Mouse (Mus musculus): ENCODE results near the gene Trim7. TPM values are rescaled to one million over a fixed set of nuclear protein-coding genes. Genes with fewer than 3 reads are reported as not detected.
"Not testable (repeated sequence)": the region's sequence is repeated elsewhere in the genome, so short reads cannot be mapped to it uniquely, and the experiment has no call there.

Gene Trim7
- total RNA-seq (2021), result 10 to 100 TPM; 57.3 to 57.9 TPM
- long read RNA-seq, experiment 1, transcript Trim7-201 (7 exons, 2,161 nt), result major isoform, 9 of 16 reads
- long read RNA-seq, experiment 1, partial matches to known transcripts, result 2 of 16 reads
- long read RNA-seq, experiment 1, other reads (novel, unspliced or antisense), result 5 of 16 reads
- long read RNA-seq, experiment 2, transcript Trim7-201 (7 exons, 2,161 nt), result major isoform, 22 of 34 reads
- long read RNA-seq, experiment 2, partial matches to known transcripts, result 6 of 34 reads
- long read RNA-seq, experiment 2, other reads (novel, unspliced or antisense), result 6 of 34 reads

DNA sequence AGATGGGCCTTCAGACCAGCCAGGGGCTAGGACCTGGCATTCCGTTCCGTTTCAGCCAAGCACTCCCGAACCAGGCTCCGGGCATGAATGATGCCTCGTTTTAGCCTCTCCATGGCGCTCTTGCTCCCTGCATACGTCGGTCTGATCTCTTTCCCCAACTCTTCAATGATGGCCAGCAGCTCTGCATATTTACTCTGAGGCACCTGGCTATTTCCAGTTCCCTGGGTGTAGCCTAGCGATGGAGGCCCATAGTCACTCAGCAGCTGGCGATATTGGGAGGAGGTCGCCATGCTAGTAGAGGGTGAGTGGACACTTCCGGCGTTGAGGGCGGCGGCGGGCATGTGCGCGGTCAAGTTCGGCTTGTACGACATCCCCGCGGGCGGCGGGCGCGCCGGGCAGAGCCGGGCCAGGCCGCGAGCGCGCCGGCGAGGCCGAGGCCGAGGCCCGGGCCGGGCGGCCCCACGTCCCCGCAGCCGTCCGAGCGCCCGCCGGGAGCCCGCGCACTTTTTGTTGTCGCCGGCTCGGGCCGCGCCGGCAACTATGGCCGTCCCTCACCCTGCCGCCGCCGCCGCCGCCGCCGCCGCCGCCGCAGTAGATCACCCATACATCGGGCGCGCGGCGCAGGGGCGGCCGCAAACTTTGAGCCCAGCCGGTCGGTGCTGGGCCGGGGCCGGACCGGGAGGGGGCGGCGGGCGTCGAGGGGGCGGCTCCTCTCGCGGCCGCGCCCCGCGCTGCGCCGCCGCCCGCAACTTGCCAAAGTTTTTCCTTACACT, at the start of gene Trim7, which contains the start of gene Gm12184:
Trim7 (plus strand) TSS at position 162 of the 773 bp plus-strand sequence.
Gm12184 (minus strand) TSS at position 677 of the 773 bp plus-strand sequence.
- DNase-seq, result not testable (repeated sequence)

DNA sequence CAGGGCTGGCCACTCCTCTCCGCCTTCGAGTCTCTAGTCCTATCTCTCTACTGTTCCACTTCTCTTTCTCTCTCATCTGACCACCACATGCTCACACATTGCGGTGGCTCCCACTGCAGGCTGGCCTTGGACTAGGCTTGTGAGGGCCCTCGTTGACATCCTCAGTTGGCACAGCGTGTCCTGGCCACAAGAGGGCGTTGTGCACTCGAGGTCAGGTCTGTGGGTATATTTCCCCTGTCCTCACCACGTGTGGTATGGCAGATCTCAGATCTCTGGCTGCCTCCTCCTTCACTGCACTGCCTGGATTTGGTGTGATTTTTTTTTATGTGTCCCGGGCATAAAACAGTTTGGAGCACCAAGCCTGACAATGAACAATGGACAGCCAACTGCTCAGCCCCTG, 49.3 kb upstream of the Trim7 start:
- DNase-seq, result no peak

DNA sequence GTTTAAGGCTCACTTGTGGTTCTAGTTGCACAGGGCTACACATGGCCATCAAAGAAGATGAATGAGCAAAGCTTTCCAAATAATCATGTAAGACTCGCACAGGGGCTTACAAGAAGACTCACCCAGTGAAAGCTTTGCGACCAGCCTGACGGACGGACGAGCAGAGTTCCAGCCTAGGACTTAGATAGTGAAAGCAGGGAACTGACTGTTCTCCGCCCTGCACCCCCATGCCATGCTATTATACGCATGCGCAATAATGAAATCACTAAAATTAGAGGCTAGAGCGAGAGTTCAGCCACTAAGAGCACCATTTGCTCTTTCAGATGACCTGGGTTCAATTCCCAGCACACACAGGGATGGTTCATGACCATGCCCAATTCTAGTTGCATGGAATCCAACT, 48.6 kb upstream of the Trim7 start:
- no peak for DNase-seq

DNA sequence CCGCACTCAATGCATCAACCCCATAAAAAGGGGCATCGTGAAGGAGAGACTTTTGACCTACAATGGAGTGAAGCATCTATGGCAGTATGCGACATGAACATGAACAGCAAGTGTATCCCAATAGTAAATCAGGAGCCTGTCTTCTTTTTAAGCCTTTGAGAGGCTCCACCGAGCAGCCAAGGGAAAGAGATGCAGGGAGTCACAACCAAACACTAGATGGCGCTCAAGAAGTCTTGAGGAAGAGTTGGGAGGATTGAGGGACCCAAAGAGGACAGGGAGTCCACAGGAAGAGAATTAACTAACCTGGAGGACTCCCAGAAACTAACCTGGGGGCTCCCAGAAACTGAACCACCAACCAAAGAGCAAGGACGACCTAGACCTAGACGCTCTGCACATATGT, 46.5 kb upstream of the Trim7 start:
- DNase-seq, result no peak

DNA sequence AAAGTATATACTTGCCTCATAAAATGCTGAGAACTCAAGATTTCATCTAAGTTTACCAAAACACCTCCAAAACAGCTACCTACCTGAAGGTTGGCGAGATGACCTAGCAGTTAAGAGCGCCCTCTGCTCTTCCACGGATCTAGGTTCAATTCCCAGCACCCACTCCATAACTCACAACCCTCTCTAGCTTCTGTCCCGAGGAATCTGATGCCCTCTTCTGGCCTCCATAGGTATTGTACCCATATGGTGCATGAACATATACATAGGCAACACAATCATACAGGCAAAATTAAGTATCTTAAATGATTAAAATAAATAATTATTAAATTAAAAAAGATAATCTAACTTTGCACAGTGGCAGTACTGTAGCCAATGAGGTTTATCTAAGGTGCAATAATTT, 43.7 kb upstream of the Trim7 start:
- DNase-seq, result no peak

DNA sequence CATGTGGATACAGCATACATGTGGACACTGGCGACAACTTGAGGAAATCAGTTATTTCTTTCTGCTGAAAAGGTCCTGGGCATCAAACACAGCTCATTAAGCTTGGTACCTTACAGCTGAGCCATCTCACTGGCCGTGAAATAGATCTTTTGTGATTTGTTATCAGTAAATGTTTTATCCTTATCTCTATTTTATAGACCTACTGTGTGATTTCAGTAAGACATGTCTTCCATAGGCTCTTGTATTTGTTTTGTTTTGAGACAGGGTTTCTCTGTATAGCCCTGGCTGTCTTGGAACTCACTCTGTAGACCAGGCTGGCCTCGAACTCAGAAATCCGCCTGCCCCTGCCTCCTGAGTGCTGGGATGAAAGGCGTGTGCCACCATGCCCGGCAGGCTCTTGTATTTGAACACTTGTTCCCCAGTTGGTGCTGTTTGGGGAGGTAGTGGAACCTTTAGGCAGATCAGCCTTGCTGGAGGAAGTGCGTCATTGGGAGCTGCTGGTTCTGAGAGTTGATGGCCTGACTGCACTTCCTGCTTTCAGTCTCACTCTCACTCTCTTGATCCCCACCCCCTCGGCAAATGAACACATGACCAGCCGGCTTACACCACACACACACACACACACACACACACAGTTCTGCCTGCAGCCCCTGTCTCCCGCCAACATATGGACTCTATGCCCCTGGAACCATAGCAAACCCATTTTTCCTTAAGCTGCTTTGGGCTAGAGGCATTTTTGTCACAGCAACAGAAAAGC, 38.3 kb upstream of the Trim7 start:
- DNase-seq, result peak; percentile 18

DNA sequence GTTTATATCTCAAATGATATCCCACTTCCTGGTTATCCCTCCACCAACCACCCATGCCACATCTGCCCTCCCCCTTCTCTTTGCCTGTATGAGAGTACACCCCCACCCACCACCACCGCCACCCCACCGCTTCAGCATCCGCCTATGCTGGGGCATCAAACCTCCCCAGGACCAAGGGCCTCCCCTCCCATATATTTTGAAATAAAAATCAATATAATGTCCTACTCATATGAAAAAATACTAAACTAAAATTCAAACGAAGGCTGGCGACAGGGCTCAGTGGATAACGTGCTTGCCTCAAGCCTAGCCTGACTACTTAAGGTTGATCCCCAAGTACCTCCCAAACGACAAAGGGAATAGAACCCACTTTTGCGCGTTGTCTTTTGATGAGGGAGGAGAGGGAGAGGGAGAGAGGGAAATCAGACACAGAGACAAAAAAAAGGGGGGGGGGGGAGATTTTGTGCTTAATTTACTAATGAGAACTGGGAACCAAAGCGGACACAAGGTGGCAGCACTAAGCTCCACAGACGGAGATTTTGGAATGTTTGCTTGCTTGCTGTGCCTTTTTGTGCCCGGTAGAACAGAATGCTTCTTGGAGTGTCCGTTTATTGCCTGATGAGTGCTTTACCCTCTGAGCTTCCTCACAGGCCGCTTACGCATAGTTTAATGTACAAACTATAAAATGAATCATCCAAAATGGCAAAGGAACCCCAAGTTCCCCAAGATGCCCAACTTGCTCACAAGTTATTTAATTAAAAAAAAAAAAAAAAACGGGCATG, 37.4 kb upstream of the Trim7 start:
- peak; percentile 35 for DNase-seq

DNA sequence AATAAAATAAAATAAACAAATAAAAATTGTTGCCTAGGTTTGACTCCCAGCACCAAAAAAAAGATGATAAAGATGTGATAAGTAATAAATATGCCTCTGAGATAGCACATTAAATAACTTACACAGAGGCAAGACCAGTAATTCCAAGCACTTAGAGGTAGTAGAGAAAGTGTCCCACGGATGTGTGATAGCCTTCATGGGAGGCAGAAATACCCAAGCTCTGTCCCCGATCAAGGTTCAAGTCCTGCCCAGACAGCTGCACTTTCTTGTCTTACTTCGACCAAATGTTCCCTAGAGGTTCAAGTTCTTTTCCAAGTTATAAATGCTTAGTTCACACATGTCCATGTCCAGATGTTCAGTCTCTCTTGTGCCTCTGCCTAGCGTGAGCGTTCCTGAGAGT, 36.7 kb upstream of the Trim7 start:
- DNase-seq, result no peak

DNA sequence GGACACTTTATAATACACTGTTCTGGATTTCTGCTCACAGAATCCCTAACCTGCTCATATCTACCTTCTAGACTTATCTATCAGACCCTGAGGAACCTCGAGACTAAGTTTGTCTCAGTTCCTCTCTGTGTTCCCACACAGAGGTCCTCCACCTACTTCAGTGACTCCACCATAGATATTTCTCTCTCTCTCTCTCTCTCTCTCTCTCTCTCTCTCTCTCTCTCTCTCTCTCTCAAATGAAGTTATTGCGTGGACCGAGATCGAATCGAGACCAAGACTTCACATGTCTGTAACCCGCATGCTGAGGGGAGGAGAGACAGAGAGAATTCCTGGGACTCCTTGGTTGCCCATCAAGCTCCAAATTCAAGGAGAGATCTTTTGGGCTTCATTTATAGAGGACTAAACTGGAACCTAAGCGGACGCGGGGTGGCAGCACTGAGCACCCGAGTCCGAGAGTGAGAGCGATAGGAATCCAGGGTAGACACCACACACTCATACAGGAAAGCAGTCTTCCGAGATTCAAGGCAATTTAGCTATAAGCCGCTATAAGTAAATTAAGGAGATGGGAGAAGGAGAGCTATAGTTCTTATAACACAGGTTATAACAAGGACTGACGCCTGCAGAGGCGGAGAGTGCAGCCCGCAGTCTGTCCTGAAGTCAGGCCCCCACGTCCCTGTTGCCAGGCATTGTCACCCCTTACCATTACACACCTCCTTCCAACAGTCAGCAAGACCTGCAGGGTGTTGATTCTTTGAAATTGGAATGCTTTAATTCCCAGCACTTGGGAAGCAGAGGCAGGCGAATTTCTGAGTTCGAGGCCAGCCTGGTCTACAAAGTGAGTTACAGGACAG, 35.7 kb upstream of the Trim7 start:
- DNase-seq, result peak; percentile 65

DNA sequence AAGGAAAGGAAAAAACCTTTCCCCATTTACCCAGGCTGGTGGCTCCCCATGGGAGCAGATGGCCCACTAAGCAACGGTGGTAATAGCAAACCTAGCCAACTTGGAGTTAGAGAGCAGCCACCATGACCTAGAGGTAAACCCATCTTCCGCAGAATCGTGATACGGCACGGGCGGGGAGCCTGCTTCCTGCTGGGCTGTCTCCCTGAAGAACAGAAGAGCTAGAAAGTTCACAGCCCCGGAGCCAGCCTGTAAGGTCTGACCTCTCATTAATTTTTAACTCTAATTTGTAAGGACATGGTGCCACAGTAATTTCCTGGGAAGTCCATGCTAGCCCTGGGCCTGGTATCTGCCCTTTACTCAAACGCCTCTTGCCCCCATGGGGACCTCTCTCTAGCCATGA, 35.0 kb upstream of the Trim7 start:
- no peak for DNase-seq

DNA sequence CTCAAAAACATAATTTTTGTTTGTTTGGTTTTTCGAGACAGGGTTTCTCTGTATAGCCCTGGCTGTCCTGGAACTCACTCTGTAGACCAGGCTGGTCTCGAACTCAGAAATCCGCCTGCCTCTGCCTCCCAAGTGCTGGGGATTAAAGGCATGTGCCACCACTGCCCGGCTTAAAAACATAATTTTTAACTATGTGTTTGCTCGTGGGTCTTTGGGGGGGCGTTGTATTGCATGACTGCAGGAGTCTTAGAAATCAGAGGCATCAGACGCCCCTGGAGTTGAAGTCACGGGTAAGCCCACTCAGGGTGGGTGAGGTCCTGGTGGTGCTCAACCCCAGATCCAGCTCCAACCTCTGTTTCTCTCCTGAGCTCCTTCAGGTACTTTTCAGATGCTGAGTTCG, 34.0 kb upstream of the Trim7 start:
- not testable (repeated sequence) for DNase-seq

DNA sequence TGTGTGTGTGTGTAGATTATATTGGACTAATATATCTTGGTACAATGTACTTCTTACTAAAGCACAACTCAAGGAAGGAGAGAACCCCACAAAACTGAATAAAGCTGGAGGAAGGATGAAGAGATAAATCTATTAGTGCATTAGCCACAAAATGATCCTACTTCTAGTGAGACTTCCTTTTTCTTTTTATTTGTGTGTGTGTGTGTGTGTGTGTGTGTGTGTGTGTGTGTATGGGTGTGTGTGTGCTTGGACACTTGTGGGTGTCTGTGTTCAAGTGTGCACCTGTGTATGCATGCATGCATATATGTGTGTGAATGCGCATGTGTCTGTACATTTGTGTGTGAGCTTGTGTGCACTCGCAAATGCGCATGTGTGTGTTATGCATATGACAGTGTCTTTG, 32.8 kb upstream of the Trim7 start:
- DNase-seq, result no peak

DNA sequence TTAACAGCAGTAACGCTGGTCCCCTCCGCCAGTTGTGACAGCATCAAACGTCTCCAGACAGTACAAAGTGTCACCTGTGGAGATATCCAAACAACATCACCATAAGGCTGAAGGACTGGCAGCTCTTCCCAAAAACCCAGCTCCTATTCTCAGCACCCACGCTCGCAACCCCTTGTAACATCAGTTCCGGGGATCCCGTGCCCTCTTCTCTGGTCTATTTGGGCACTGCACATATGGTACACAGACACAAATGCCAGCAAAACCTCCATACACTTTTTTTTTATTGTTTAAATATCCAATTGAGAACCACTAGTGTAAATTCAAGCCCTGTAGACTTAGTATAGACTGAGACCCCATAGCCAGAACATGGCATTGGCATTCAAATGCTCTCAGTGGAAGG, 30.7 kb upstream of the Trim7 start:
- DNase-seq, result no peak

DNA sequence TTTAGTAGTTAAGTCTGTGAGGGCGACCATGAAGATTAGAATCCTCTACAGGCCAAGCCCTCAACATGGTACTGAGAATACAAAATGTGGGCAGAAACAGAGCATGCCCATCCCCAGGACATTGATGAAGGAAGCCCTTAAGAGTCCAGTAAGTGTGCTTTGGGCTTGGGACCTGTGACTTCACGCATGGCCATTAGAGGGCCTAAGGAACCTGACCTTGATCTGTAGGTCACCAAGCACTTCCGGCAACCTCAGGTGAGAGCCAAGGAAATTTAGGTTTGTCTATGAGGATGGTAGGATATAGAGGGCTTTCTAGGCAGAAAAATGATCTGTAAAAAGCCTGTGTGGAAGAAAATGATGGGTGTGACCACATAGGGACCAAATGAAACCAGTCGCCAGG, 29.6 kb upstream of the Trim7 start:
- DNase-seq, result no peak

DNA sequence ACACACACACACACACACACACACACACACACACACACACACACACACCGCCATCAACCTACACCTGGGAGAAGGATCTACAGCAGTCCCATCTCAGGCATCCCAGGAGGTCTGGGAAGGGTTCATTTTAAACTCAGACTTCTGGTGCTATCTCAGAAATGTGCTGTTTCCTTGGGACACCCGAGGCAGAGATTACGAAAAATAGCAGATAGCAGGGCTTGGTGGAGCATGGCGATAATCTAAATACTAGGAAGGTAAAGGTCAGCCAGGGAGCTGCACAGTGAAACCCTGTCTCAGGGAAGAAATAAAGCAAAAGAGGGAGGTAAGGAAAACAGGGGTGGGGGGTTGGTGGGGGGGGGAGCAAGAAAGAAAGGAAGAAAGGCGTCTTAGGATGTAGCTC, 28.7 kb upstream of the Trim7 start:
- no peak for DNase-seq

DNA sequence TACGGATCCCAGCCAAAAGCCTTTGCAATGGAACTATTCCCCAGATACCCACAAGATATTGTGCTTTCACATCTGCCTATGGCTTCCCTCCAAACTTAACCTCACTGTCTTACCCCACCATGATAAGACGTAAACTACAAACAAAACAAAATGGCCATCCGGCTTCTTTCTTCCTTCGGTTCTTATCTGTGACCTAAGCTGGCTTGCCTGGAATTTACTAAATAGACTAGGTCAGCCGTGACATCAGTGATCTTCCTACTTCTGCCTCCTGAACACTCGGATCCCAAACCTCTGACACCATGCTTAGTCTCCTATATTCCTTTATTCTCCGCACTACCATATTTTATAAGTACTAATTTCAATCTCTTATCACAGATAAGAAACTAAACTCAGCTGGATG, 27.6 kb upstream of the Trim7 start:
- DNase-seq, result no peak

DNA sequence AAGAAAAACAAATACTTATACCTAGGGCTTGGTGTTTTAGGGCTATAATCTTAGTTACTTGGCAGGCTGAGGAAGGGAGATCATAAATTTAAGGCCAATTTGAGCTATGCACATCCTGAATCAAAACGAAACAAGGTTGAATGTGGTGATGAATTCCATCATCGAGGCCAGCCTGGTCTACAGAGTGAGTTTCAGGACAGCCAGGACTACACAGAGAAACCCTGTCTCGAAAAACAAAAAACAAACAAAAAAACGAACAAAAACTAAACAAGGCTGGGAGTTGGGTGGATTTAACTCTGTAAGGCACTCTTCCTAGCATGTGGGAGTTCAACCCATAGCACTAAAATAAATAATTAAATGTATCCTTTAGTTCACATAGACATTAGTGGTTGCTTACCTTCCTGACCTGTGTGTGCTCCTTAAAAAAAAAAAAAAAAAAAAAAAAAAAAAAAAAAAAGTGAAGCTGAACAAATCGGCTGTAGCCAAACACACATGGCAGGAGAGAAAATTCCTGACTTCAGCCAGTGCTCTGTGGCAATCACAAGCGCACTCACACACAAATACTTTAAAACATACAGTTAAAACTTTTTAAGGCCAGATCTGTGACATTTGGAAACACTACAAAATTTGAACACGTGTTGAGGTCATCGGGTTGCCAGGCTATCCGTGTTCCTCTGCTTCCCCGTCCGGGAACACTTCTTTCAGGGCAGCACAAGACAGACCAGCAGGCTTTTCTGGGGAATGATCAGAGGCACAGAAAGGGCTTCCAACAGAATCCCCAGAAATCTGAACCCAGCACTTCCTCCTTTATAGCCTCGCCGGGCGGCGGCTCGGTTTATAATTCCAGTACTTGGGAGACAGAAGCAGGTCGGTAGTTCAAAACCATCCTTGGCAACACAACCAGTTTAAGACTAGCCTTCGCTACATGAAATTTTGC, 26.7 kb upstream of the Trim7 start:
- no peak for DNase-seq

DNA sequence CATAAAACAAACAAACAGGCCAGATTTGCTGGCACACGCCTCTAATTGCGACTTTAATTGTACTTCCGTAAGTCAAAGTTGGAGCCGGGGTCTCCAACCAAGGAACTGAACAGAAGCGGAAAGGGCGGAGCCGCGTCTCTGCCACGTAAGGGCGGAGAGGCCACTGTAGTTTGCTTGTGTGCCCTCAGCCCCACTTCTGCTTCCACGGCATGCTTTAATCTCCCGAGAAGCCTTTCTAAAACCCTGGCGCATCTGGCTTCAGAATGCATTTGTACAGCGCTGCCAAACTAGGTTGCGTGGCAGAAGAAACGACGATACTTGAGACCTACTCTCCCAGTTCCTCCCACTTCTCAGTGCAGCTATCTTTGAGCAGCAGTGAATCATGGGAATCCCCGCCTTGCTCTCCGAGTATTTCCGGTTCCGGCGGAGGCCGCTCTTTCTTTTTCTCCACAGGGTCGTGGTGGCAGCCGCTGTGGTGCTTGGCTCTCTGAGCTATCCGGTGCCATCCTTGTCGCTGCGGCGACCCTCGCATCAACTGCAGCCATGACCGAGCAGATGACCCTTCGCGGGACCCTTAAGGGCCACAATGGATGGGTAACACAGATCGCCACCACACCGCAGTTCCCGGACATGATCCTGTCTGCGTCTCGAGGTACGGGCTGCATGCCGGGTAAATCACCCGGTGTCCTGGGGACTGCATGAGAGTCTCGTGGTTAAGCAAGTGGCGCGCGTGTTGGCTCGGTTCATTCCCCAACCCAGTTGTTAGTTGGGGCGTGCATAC, 25.8 kb upstream of the Trim7 start, which contains the start of gene Rack1:
Rack1 (plus strand) TSS at position 412 of the 781 bp plus-strand sequence.
- DNase-seq, result peak; percentile 88
